Mouse (Mus musculus): ENCODE measurements at regions not wholly inside any gene's neighbourhood (a gene's known extent, or its start where the extent isn't known, plus 50 kb on each side); places are given as distances from the start of the nearest gene placed in this dataset.

- TF ChIP-seq POLR2A (IDR thresholded peaks at IDR 0.05; ENCODE audit: control insufficient read depth, low read depth, low read length) (no peak), CTCF (IDR thresholded peaks at IDR 0.05; ENCODE audit: control insufficient read depth, insufficient read depth, insufficient replicate concordance, low read depth, low read length) (no peak)
Measured at GRCm38 (mm10) chr14:73997796-73998195, 336.8 kb downstream of the Gm21750 start.
